Comparison of ENCODE assay signal across 9 mouse cellular contexts in genomic region chr10:62327572-62328317, GRCm38 (mm10). TPM values are rescaled to one million over a fixed set of nuclear protein-coding genes. Genes with fewer than 3 reads are reported as not detected.
DNase-seq lines count a peak whose midpoint lies in the region; ATAC-seq lines count a peak whose summit lies in the region.
"Had no signal": no experiment of that assay in that cellular context is flagged by ENCODE, and none has a peak within 500 bp of the region (broad histone marks: within the 10 kb centered on the region; RNA-seq: fewer than 3 reads in every experiment).

No protein-coding gene starts in this region.

- no peak overlapping the region for H3K4me2 ChIP-seq in hindbrain, embryonic 16.5 days (ENCODE audit: low read length)
- H3K4me2 ChIP-seq in hindbrain, embryonic 12.5 days (replicated peaks): no peak overlapping the region
- no peak overlapping the region for H3K4me2 ChIP-seq in limb, embryonic 13.5 days (replicated peaks)
- H3K4me2 ChIP-seq: limb, embryonic 12.5 days had no signal

- H3K4me3 ChIP-seq in hindbrain, embryonic 16.5 days (ENCODE audit: low read length): no peak overlapping the region
- no peak overlapping the region for H3K4me3 ChIP-seq in hindbrain, embryonic 12.5 days
- no peak overlapping the region for H3K4me3 ChIP-seq in limb, embryonic 13.5 days
- H3K4me3 ChIP-seq: limb, embryonic 12.5 days had no signal

- peaks cover 3% of the 10 kb centered on the region; the same call in 1 of the 2 replicates for H3K4me1 ChIP-seq in hindbrain, embryonic 16.5 days (ENCODE audit: control insufficient read depth, insufficient read depth, low read depth, low read length)
- H3K4me1 ChIP-seq in hindbrain, embryonic 12.5 days: peaks cover 7% of the 10 kb centered on the region; the same call in 1 of the 2 replicates
- H3K4me1 ChIP-seq in limb, embryonic 13.5 days: peaks cover 10% of the 10 kb centered on the region

- no peaks in the 10 kb centered on the region for H3K9me3 ChIP-seq in hindbrain, embryonic 16.5 days (ENCODE audit: control insufficient read depth, low read length)
- no peaks in the 10 kb centered on the region for H3K9me3 ChIP-seq in hindbrain, embryonic 12.5 days (replicated peaks)
- no peaks in the 10 kb centered on the region for H3K9me3 ChIP-seq in limb, embryonic 13.5 days
- H3K9me3 ChIP-seq: limb, embryonic 12.5 days had no signal

- ATAC-seq in hindbrain, embryonic 16.5 days: peak; percentile 18; the same call in 1 of the 2 replicates
- no peak for ATAC-seq in hindbrain, embryonic 12.5 days (ENCODE audit: low FRiP score)
- ATAC-seq in limb, embryonic 13.5 days (ENCODE audit: low FRiP score, low read depth): 0 out of 2 replicates have a peak, but pooled peaks have one; percentile 24
- ATAC-seq in neutrophil, adult 5-6 weeks (ENCODE audit: extremely low read depth, insufficient number of reproducible peaks, low FRiP score, poor library complexity, severe bottlenecking): peak; percentile 62

- no peaks in the 10 kb centered on the region for H3K36me3 ChIP-seq in hindbrain, embryonic 16.5 days (ENCODE audit: control insufficient read depth, insufficient read depth, low read length)
- no peaks in the 10 kb centered on the region for H3K36me3 ChIP-seq in hindbrain, embryonic 12.5 days
- H3K36me3 ChIP-seq in limb, embryonic 13.5 days: no peaks in the 10 kb centered on the region; the same call in 1 of the 2 replicates
- H3K36me3 ChIP-seq: limb, embryonic 12.5 days had no signal

- 62% methylated on average over 23 of the region's 23 CpGs for WGBS in hindbrain, embryonic 16.5 days
- WGBS in hindbrain, embryonic 12.5 days: 74% methylated on average over 23 of the region's 23 CpGs
- WGBS in limb, embryonic 13.5 days: 48% methylated on average over 23 of the region's 23 CpGs

- no peak overlapping the region for H3K9ac ChIP-seq in hindbrain, embryonic 16.5 days (ENCODE audit: low read depth, low read length)
- no peak overlapping the region for H3K9ac ChIP-seq in hindbrain, embryonic 12.5 days
- 0 out of 2 replicates have a peak overlapping the region, but pooled peaks have one; percentile 2 for H3K9ac ChIP-seq in limb, embryonic 13.5 days
- H3K9ac ChIP-seq: limb, embryonic 12.5 days had no signal

- no peak overlapping the region for H3K27ac ChIP-seq in hindbrain, embryonic 16.5 days (ENCODE audit: low read depth, low read length)
- H3K27ac ChIP-seq in hindbrain, embryonic 12.5 days: no peak overlapping the region
- H3K27ac ChIP-seq in limb, embryonic 13.5 days: no peak overlapping the region
- H3K27ac ChIP-seq: limb, embryonic 12.5 days had no signal

- H3K27me3 ChIP-seq in hindbrain, embryonic 16.5 days (replicated peaks; ENCODE audit: control insufficient read depth, insufficient read depth, low read length): no peaks in the 10 kb centered on the region
- H3K27me3 ChIP-seq in hindbrain, embryonic 12.5 days: no peaks in the 10 kb centered on the region
- no peaks in the 10 kb centered on the region for H3K27me3 ChIP-seq in limb, embryonic 13.5 days
- H3K27me3 ChIP-seq: limb, embryonic 12.5 days had no signal

- DNase-seq in cerebellum, adult 9-10 months: peak; percentile 75
- DNase-seq in layer of hippocampus, postnatal 10 days (ENCODE audit: low spot score in 2 of 2): no peak
- DNase-seq in layer of hippocampus, postnatal 25 days (ENCODE audit: extremely low spot score in 1 of 2, low spot score in 1 of 2): no peak
- DNase-seq in urinary bladder, postnatal 14 days (ENCODE audit: low spot score): no peak

RNA-seq across cellular contexts. Expression of gene Hk1, which starts 52.0 kb away (rescaled TPM):
- 161 and 164 TPM in 2 replicates for polyA plus RNA-seq in hindbrain, embryonic 16.5 days (2015; fragmentation: Nextera tagmentation; extraction: Ambion mirVana)
- polyA plus RNA-seq in hindbrain, embryonic 12.5 days (2016; fragmentation: Nextera tagmentation; extraction: Ambion mirVana): 56.6 and 60.7 TPM in 2 replicates
- 40.1 and 44.7 TPM in 2 replicates for polyA plus RNA-seq in limb, embryonic 13.5 days (2015; fragmentation: Nextera tagmentation; extraction: Ambion mirVana)
- 37.8 and 43.8 TPM in 2 replicates for total RNA-seq in neutrophil, adult 5-6 weeks (2017)
- total RNA-seq in layer of hippocampus, postnatal 10 days (2021): 100 to 1,000 TPM; 280 to 294 TPM
- 100 to 1,000 TPM; 297 to 303 TPM for total RNA-seq in layer of hippocampus, postnatal 25 days (2021)
